Mouse (Mus musculus) urinary bladder, postnatal 4 days (tissue): ENCODE data around the gene 2310033P09Rik.

Source experiments
- DNase-seq, 2 experiments: peaks; one replicate each; pipeline ENCODE4 v3.0.0; 2021 to 2022; ENCODE audit warnings: low spot score in 2 of 2

2310033P09Rik gene

DNA sequence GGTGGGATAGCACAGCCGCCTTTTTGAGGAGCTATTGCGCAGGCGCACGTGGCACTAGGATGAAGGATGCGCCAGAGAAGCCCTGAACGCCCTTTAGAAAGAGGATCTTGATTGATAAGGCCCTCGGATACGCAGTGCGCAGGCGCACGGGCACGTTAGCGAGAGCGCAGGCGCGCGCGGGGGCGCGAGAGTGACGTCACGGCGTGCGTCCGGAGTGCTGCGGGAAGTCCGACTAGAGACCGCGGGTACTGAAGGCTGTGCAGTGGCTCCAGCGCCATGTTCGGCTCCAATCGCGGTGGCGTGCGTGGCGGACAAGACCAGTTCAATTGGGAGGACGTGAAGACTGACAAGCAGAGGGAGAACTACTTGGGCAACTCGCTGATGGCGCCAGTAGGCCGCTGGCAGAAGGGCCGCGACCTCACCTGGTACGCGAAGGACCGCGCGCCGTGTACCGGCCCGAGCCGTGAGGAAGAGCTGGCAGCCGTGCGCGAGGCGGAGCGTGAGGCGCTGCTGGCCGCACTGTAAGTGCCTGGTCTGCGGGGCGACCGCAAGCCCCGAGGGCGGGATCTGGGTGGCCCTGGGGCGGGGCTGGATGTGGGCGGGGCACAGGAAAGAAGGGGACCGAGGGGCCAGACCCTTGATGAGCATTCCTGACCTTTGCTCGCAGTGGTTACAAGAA, at the start of gene 2310033P09Rik:
Gene 2310033P09Rik (plus strand): TSS at position 169 of the 679 bp plus-strand sequence.
- DNase-seq, result peak; percentile 91

- DNase-seq, result no peak
Measured at GRCm38 (mm10) chr11:59159099-59159498, 49.0 kb upstream of the 2310033P09Rik start.

DNA sequence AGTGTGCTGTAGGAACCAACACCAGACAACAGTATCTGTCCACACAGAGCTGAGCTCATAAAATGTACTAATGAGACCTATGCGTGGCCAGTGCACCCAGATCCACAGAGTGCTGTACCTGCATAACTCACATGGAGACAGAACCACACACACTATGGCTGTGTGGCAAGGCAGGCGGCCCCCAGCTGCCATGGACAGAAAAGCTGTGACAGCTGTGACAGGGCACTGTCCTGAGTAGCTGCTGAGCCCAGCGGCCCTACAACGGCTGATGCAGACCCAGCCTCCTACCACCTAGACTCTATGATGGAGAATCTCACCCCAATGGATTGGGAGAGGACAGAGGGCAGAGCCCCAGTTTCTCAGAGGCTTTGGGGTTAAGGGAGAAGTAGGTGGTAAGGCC, 48.6 kb upstream of the 2310033P09Rik start:
- no peak for DNase-seq

DNA sequence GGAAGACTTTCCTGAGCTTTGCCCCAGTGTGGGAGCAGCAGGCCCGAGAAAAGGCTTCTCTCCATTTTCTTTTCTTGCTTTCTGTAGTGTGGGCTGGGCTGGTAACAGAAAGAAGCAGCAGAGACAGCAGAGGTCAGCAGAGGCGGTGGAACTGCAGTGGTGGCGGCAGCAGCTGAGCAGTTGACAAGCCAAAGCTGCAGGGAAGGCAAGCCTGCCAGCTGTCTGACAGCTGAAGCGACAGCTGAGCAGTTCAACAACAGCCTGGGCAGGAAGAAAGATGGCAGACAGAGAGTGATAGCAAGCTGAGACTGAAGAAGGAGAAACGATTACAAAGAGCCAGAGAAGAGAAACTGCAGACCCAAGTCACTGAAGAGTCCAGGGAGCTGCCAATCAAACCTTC, 46.7 kb upstream of the 2310033P09Rik start:
- no peak for DNase-seq

- DNase-seq, result no peak
Measured at GRCm38 (mm10) chr11:59162443-59163254, 45.5 kb upstream of the 2310033P09Rik start.

DNA sequence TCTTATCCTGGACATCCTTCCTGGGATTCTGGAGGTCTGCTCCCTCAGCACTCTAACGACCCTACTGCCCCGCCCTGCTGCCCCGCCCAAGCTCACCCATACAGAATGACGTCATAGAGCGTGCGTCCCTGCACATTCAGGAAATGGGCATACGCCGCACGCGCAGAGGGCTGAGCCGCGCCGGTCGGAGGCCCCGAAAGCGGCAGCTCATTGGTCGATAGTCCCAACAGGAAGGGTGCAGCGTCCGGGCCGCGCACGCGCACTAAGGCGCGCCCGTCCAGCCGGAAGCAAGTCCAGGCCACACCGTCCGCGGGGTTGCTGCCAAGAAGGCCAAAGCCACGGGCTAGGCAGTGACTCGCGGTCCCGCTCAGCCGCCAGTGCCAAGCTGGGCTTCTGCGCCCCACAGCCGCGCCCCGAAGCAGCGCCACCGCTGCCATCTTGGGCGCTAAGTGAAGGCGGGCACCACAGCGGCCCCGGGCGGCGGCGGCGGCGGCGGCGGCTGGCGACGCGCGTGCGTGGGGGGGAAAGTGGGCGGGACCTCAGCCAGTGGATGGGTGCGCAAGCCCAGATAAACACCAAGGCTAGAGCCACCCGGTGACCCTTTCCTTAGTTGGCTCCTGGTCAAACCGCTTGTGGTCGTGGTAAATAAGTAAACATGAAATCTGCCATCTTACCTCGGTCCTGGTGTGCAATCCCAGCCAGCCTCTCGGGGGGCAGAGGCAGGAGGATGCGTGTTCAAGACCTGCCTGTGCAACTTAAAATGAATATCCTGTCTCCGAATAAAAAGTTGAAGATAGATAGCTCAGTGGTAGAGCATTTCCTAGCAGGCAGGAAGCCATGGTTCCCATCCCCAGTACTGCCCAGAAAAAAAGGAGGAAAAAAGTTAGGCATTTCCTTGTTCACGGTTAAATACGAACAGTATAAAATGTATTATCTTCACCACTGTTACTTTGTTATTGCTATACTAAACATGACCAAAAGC, 44.6 kb upstream of the 2310033P09Rik start, which contains the start of gene Iba57:
Gene Iba57 (minus strand): TSS at position 485 of the 982 bp plus-strand sequence.
- DNase-seq, result peak; percentile 96 to 99

DNA sequence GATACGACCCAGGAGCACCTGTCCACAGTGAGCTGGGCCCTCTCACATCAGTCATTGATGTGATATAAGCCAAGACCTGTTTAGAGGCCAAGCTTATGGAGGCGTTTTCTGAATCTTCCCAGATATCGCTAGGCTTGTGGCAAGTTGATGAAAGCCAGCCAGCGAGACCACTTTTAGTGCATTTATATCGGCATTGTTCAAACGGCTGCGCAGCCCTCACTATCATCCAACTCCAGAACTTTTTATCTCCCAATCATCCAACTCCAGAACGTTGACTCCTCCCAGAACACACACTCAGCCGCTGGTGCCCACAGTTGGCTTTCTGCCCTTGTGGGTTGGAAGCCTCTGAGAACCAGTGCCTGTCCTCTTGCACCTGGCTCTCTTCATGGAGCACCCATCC, 43.7 kb upstream of the 2310033P09Rik start:
- DNase-seq, result no peak

- DNase-seq, result no peak
Measured at GRCm38 (mm10) chr11:59165616-59166241, 42.4 kb upstream of the 2310033P09Rik start.

- no peak for DNase-seq
Measured at GRCm38 (mm10) chr11:59169807-59170206, 38.3 kb upstream of the 2310033P09Rik start.

- no peak for DNase-seq
Measured at GRCm38 (mm10) chr11:59170549-59170948, 37.6 kb upstream of the 2310033P09Rik start.

DNA sequence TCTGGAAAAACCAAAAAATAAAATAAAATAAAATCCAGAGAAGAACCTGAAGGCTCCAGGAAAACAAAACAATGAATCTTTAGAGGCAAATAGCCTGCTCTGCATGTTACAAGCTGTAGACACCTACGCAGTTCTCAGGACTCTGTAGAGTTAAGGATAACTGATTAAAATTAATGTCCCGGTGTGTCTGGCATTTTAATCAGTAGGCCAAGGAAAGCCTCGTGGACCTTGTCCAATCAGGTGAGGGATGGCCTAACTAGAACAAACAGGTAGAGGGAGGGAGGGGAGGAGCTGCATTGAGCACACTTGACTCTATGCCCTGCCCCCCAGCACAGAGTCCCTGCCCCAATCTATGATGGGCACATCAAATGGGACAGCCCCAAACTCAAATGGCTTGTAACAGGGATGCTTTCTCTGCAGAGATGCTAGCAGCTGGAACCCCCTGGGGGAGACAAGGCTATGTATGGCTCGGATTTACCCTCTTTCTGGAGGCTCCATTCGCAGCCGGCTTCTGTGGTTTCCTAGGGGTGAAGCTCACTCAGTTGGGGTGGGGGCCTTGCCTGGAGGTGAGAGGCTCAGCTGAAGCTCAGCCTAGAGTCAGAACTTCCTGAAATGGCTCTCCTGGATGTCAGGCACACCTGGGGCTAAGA, 33.8 kb upstream of the 2310033P09Rik start:
- no peak for DNase-seq

GRCm38 (mm10) chr11:59176475-59176874, 31.6 kb upstream of the 2310033P09Rik start:
- no peak for DNase-seq

DNA sequence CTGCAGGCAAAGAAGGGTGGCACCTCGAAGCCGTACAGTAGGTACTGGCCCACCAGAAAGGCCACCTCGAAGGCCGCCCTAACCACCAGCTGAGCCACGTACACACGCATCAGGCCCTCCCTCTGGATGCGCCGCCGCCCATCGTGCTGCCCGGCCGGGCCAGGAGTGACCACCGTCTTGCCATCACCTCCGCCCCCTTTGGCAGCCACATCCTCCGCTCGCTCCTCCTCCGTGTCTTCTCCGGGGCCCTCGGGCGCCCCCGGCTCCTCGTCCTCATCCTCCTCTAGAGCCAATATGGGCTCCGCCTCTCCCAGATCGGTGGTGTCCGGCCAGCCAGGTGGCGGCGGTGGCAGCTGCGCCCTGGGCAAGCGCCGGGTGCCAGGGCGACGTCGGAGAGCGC, 31.2 kb upstream of the 2310033P09Rik start:
- DNase-seq, result no peak

- peak; percentile 80 for DNase-seq
Measured at GRCm38 (mm10) chr11:59182864-59183331, 25.2 kb upstream of the 2310033P09Rik start, which contains the start of gene Gjc2. Gjc2 (minus strand) TSS chr11:59183213.

GRCm38 (mm10) chr11:59183821-59184220, 24.3 kb upstream of the 2310033P09Rik start:
- DNase-seq, result peak in 1 of 2 experiments; percentile 52

GRCm38 (mm10) chr11:59185490-59185889, 22.6 kb upstream of the 2310033P09Rik start:
- no peak for DNase-seq

DNA sequence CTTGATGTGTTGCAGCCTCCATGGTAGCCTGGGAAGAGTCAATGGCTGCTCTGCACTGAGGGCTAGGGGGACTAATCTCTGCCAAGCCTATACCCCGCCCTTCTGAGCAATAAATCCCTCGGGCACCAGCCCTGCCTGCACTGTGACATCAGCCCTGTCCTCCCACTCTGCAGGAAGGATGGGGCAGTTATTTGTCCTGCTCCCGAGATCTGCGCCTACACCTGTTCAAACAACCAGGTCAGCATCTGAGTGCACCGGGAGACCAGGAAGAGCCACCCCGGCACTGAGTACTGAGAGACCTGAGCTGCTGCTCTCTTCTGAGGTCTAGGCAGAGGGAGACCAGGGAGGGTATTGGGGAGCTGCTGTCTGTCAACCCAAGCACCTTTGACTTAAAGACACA, 20.4 kb upstream of the 2310033P09Rik start:
- no peak for DNase-seq

- peak; percentile 86 to 88 for DNase-seq
Measured at GRCm38 (mm10) chr11:59191231-59192058, 16.7 kb upstream of the 2310033P09Rik start.

- no peak for DNase-seq
Measured at GRCm38 (mm10) chr11:59192059-59192386, 16.1 kb upstream of the 2310033P09Rik start, which contains the start of gene Guk1. Guk1 (minus strand) TSS chr11:59192212.

- no peak for DNase-seq
Measured at GRCm38 (mm10) chr11:59196230-59196629, 11.9 kb upstream of the 2310033P09Rik start.
